Mouse (Mus musculus) liver, embryonic 14.5 days (tissue): Measurements from ENCODE around the gene Kcnmb2.

Experiments used
- CTCF ChIP-seq: IDR thresholded peaks from 2 replicates; pipeline ENCODE4 v1.5.1; 2016; ENCODE audit warnings: antibody characterized with exemption, low read depth, control low read depth
- EP300 ChIP-seq: IDR thresholded peaks from 2 replicates; pipeline ENCODE4 v1.6.1; 2016; ENCODE audit warnings: antibody characterized with exemption, low read depth

GRCm38 (mm10) chr3:31871461-31871860, 30.8 kb upstream of the Kcnmb2 start:
- TF ChIP-seq EP300 (no peak), CTCF (no peak)
